Mouse (Mus musculus): ENCODE results near the gene Sema6c.
"Not testable (repeated sequence)": the region's sequence is repeated elsewhere in the genome, so short reads cannot be mapped to it uniquely, and the experiment has no call there.

Gene Sema6c

GRCm38 (mm10) chr3:95184796-95185577, 24.7 kb downstream of the Sema6c start:
- DNase-seq (ENCODE audit: inconsistent ontology term) = no peak

- no peak for DNase-seq (ENCODE audit: inconsistent ontology term)
Measured at GRCm38 (mm10) chr3:95186100-95186499, 25.8 kb downstream of the Sema6c start.

- DNase-seq (ENCODE audit: inconsistent ontology term) = no peak
Measured at GRCm38 (mm10) chr3:95186888-95187287, 26.6 kb downstream of the Sema6c start.

GRCm38 (mm10) chr3:95194721-95195135, 34.5 kb downstream of the Sema6c start:
- DNase-seq (ENCODE audit: inconsistent ontology term) = peak; percentile 60

- DNase-seq (ENCODE audit: inconsistent ontology term) = no peak
Measured at GRCm38 (mm10) chr3:95195772-95196171, 35.5 kb downstream of the Sema6c start.

GRCm38 (mm10) chr3:95199101-95199500, 38.8 kb downstream of the Sema6c start:
- no peak for DNase-seq (ENCODE audit: inconsistent ontology term)

GRCm38 (mm10) chr3:95200132-95200531, 39.9 kb downstream of the Sema6c start:
- peak; percentile 9 for DNase-seq (ENCODE audit: inconsistent ontology term)

- no peak for DNase-seq (ENCODE audit: inconsistent ontology term)
Measured at GRCm38 (mm10) chr3:95200562-95200961, 40.3 kb downstream of the Sema6c start.

- DNase-seq (ENCODE audit: inconsistent ontology term) = no peak
Measured at GRCm38 (mm10) chr3:95203880-95204279, 43.6 kb downstream of the Sema6c start.

- DNase-seq (ENCODE audit: inconsistent ontology term) = no peak
Measured at GRCm38 (mm10) chr3:95208286-95208685, 48.0 kb downstream of the Sema6c start.

- no peak for DNase-seq (ENCODE audit: inconsistent ontology term)
Measured at GRCm38 (mm10) chr3:95210585-95210984, 50.3 kb downstream of the Sema6c start.

GRCm38 (mm10) chr3:95212889-95213608, 52.8 kb downstream of the Sema6c start:
- DNase-seq (ENCODE audit: inconsistent ontology term) = not testable (repeated sequence)

- no peak for DNase-seq (ENCODE audit: inconsistent ontology term)
Measured at GRCm38 (mm10) chr3:95213609-95213975, 53.3 kb downstream of the Sema6c start.

- DNase-seq (ENCODE audit: inconsistent ontology term) = no peak
Measured at GRCm38 (mm10) chr3:95216655-95217254, 56.5 kb downstream of the Sema6c start.

- peak; percentile 97 for DNase-seq (ENCODE audit: inconsistent ontology term)
Measured at GRCm38 (mm10) chr3:95217255-95218134, 57.2 kb downstream of the Sema6c start, which contains the start of gene Gabpb2. Gene Gabpb2, minus strand, starts transcription at chr3:95217916.

- no peak for DNase-seq (ENCODE audit: inconsistent ontology term)
Measured at GRCm38 (mm10) chr3:95218466-95219137, 58.3 kb downstream of the Sema6c start.

GRCm38 (mm10) chr3:95223041-95223440, 62.8 kb downstream of the Sema6c start:
- no peak for DNase-seq (ENCODE audit: inconsistent ontology term)
